Mouse (Mus musculus): Measurements from ENCODE around the gene Cnnm2.

Cnnm2 gene

DNA sequence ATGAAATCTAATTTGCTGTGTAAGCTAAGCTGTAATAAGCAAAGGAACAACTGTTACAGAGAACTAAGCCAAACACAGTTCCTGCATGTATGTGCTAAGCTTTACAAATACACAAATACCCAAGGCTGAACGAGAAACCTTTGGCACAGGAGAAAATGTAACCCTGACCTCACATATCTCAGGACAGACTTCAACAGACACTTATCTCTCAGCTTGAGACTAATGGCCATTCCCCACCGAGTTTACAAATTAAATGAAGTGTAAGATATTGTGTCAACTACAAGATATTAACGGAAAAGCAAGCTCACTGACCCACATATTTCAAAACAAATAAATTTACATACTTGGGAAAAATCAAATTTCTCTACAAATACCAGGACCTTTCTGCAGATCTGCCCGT is 166.7 kb downstream of the Cnnm2 start:
- DNase-seq (ENCODE audit: low read depth, low spot score), result no peak

GRCm38 (mm10) chr19:46929044-46929587 is 167.7 kb downstream of the Cnnm2 start:
- DNase-seq (ENCODE audit: low read depth, low spot score), result no peak

Data from retina, postnatal 7 days (tissue).